Mouse (Mus musculus): ENCODE results near the gene Med28. TPM values are rescaled to one million over a fixed set of nuclear protein-coding genes. Genes with fewer than 3 reads are reported as not detected.

Med28 gene
- total RNA-seq, 2 experiments from 2014 or later = 93.5 to 97.8 TPM

GRCm38 (mm10) chr5:45497564-45497963, 22.5 kb upstream of the Med28 start:
- no peak for DNase-seq (ENCODE audit: low spot score in 2 of 2)

GRCm38 (mm10) chr5:45510071-45510470, 10.0 kb upstream of the Med28 start:
- peak in 1 of 2 experiments; percentile 72 for DNase-seq (ENCODE audit: low spot score in 2 of 2)
- intact Hi-C loops (cut with DNase I) = no loop called here

More at GRCm38 (mm10) chr5:45497564-45497963, 22.5 kb upstream of the Med28 start:
- intact Hi-C loops (cut with DNase I) = no loop called here

GRCm38 (mm10) chr5:45512908-45513307, 7.1 kb upstream of the Med28 start:
- no peak for DNase-seq (ENCODE audit: low spot score in 2 of 2)
- intact Hi-C loops (cut with DNase I) = no loop called here

- intact Hi-C loops (cut with DNase I) = no loop called here
These were observed 6.5 kb upstream of the Med28 start for GRCm38 (mm10) chr5:45513511-45513910.

GRCm38 (mm10) chr5:45514599-45514998, 5.4 kb upstream of the Med28 start:
- DNase-seq (ENCODE audit: low spot score in 2 of 2) = no peak
- intact Hi-C loops (cut with DNase I) = no loop called here

More at GRCm38 (mm10) chr5:45513511-45513910, 6.5 kb upstream of the Med28 start:
- no peak for DNase-seq (ENCODE audit: low spot score in 2 of 2)

- no peak for DNase-seq (ENCODE audit: low spot score in 2 of 2)
- intact Hi-C loops (cut with DNase I) = no loop called here
These were observed 4.8 kb upstream of the Med28 start for GRCm38 (mm10) chr5:45515151-45515743.

- DNase-seq (ENCODE audit: low spot score in 2 of 2) = no peak
- intact Hi-C loops (cut with DNase I) = no loop called here
These were observed 731 bp downstream of the Med28 start for GRCm38 (mm10) chr5:45520809-45521110.

GRCm38 (mm10) chr5:45521601-45522000, 1.6 kb downstream of the Med28 start:
- intact Hi-C loops (cut with DNase I) = no loop called here
- no peak for DNase-seq (ENCODE audit: low spot score in 2 of 2)

GRCm38 (mm10) chr5:45525101-45525500, 5.1 kb downstream of the Med28 start:
- DNase-seq (ENCODE audit: low spot score in 2 of 2) = no peak
- intact Hi-C loops (cut with DNase I) = no loop called here

GRCm38 (mm10) chr5:45526338-45526737, 6.3 kb downstream of the Med28 start:
- DNase-seq (ENCODE audit: low spot score in 2 of 2) = no peak
- intact Hi-C loops (cut with DNase I) = no loop called here

- intact Hi-C loops (cut with DNase I) = loop anchor here (5.0 kb wide), 1 partner anchor 818 kb away; no protein-coding TSS in a partner anchor
- no peak for DNase-seq (ENCODE audit: low spot score in 2 of 2)
These were observed 9.7 kb downstream of the Med28 start for GRCm38 (mm10) chr5:45529696-45530095.

GRCm38 (mm10) chr5:45534319-45535098, 14.5 kb downstream of the Med28 start:
- DNase-seq (ENCODE audit: low spot score in 2 of 2) = peak; percentile 65 to 78
- intact Hi-C loops (cut with DNase I) = loop anchor here (1.0 to 5.0 kb wide), 3 partner anchors 60 to 813 kb away; partner anchors contain the start of gene Ncapg

GRCm38 (mm10) chr5:45535177-45535576, 15.1 kb downstream of the Med28 start:
- intact Hi-C loops (cut with DNase I) = loop anchor here (2.0 kb wide), 1 partner anchor 60 kb away; no protein-coding TSS in a partner anchor
- no peak for DNase-seq (ENCODE audit: low spot score in 2 of 2)

GRCm38 (mm10) chr5:45539502-45539901, 19.5 kb downstream of the Med28 start:
- DNase-seq (ENCODE audit: low spot score in 2 of 2) = no peak
- intact Hi-C loops (cut with DNase I) = no loop called here

GRCm38 (mm10) chr5:45543374-45543773, 23.3 kb downstream of the Med28 start:
- intact Hi-C loops (cut with DNase I) = no loop called here
- DNase-seq (ENCODE audit: low spot score in 2 of 2) = no peak

- peak in 1 of 2 experiments; percentile 24 for DNase-seq (ENCODE audit: low spot score in 2 of 2)
- intact Hi-C loops (cut with DNase I) = no loop called here
These were observed 29.6 kb downstream of the Med28 start for GRCm38 (mm10) chr5:45549586-45549985.

GRCm38 (mm10) chr5:45564054-45564453, 44.0 kb downstream of the Med28 start:
- peak in 1 of 2 experiments; percentile 4 for DNase-seq (ENCODE audit: low spot score in 2 of 2)
- intact Hi-C loops (cut with DNase I) = no loop called here

- no peak for DNase-seq (ENCODE audit: low spot score in 2 of 2)
- intact Hi-C loops (cut with DNase I) = no loop called here
These were observed 45.8 kb downstream of the Med28 start for GRCm38 (mm10) chr5:45565829-45566228.

- no peak for DNase-seq (ENCODE audit: low spot score in 2 of 2)
- intact Hi-C loops (cut with DNase I) = no loop called here
These were observed 52.8 kb downstream of the Med28 start for GRCm38 (mm10) chr5:45572816-45573215.

GRCm38 (mm10) chr5:45576716-45577115, 56.7 kb downstream of the Med28 start:
- DNase-seq (ENCODE audit: low spot score in 2 of 2) = no peak
- intact Hi-C loops (cut with DNase I) = no loop called here

- intact Hi-C loops (cut with DNase I) = no loop called here
- no peak for DNase-seq (ENCODE audit: low spot score in 2 of 2)
These were observed 57.3 kb downstream of the Med28 start for GRCm38 (mm10) chr5:45577376-45577775.
